Mouse (Mus musculus) cerebellum, postnatal 25 days (tissue): Measurements from ENCODE around the gene Zdhhc1.
A peak's percentile ranks its signal among the peaks of the same experiment; 100 is the strongest.

Experiments
- DNase-seq, 2 experiments: peaks; one replicate each; pipeline ENCODE4 v3.0.0; 2021; ENCODE audit warnings: mixed read lengths in 2 of 2

The Zdhhc1 gene

DNA sequence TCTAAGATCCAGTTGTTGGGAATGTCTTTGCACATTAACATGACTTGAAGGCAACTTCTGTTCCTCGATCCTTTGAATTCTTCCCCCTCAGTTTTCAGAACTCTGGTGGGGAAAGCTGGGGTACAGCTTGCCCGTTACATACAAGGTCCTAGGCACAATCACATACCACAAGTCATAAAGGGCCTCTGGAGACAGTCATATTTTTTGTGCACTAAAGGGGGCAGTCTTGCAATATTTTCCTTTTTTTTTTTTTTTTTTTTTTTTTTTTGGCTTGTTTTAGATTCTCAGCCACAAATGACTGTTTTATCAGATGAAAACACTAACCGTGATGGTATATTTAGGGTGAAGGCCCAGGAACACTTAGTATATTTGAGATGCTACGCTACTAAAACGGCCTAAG, 43.4 kb downstream of the Zdhhc1 start:
- DNase-seq = no peak

- DNase-seq = no peak
Measured at GRCm38 (mm10) chr8:105451903-105452603, 44.6 kb downstream of the Zdhhc1 start.

GRCm38 (mm10) chr8:105450977-105451376, 45.7 kb downstream of the Zdhhc1 start:
- no peak for DNase-seq

GRCm38 (mm10) chr8:105448596-105448995, 48.1 kb downstream of the Zdhhc1 start:
- DNase-seq = no peak

- no peak for DNase-seq
Measured at GRCm38 (mm10) chr8:105448188-105448587, 48.5 kb downstream of the Zdhhc1 start.

- DNase-seq = peak in 1 of 2 experiments; percentile 43
Measured at GRCm38 (mm10) chr8:105446127-105446552, 50.6 kb downstream of the Zdhhc1 start.

DNA sequence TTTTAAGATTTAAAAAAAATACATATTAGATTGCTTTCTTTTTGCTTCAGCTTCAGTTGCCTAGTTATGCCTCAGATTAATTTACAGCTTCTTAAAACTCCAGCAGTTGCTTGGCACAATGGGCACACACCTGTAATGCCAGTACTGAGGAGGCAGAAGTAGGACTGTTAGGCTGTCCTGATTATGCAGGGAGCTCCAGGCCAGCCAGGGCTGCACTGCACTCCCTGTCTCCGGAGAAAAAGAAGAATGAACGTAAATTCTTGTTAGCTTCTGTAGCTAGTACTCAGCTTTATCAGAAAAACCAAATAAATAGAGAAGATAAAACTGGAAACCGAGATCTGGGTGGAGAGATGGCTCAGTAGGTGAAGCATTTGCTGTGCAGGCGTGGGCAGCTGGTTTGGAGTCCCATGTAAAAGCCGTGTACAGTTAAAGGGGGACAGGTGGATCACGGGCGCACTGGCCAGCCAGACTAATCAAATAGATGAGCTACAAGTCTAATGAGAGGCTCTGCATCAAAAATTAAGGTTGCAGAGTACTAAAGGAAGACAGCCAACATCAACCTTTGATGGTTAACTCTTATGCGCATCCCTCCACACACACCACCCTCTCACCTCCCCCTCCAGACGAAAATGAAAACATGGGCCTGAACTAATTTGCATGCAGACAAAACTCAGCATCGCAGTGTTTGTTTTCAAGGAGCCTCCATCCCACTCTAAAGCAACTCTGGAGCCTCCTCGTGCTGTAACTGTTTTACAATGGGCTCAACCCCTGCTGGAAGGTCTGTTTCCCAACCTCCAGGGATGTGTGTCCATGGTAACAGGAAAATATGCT, 51.2 kb downstream of the Zdhhc1 start:
- DNase-seq = peak in 1 of 2 experiments; percentile 18

DNA sequence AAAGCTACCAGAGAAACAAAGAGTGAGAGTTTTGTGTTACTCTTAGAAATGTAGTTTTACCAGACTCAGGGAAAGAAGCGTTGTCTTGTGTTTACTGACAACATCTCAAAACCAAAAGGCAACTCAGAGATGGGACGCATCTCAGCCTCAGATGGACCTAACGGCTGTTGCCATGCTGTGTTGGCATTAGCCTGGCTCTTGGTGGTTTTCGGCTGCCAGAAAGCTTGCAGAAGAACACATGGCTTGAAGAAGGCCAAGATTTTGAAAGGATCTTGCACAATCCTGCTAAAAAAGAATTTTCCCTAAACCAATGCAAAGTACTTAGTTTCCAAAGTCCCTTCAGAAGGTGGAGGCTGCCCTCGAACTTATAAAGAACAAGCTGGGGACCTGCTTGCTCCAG, 54.0 kb downstream of the Zdhhc1 start:
- DNase-seq = no peak

GRCm38 (mm10) chr8:105441433-105441832, 55.3 kb downstream of the Zdhhc1 start:
- peak; percentile 33 to 63 for DNase-seq

DNA sequence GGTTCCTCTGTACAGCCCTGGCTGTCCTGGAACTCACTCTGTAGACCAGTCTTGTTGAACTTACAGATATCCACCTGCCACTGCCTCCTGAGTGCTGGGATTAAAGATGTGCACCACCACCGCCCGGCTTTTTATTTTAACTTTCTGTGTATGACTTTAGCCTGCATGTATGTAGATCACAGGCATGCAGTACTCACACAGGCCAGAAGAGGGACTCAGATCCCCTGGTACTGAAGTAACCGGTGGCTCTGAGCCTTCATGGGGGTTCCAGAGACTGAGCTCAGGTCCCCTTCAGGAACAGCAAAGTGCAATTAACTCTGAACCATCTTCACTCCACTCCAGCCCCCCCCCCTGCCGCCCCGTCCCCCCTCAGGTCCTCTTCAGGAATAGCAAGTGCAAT, 57.8 kb downstream of the Zdhhc1 start:
- peak; percentile 39 to 63 for DNase-seq

- no peak for DNase-seq
Measured at GRCm38 (mm10) chr8:105437078-105437748, 59.5 kb downstream of the Zdhhc1 start.

DNA sequence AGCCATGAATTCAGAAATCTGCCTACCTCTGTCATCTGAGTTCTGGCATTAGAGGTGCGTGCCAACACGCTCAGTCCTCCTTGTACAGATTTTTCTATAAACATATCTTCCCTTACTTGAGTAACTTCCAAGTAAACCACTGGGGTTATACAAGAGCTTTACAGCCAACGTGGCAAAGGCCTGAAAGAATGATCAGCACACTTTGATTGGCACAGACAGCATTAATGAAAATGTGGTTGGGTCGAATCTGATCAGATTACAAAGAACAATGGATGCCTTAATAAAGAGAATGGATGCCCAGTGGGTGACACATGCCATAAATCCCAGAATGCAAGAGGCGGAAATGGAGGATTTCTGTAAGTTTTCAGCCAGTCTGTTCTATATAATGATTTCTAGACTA, 60.5 kb downstream of the Zdhhc1 start:
- no peak for DNase-seq

- DNase-seq = no peak
Measured at GRCm38 (mm10) chr8:105434136-105434535, 62.6 kb downstream of the Zdhhc1 start.

DNA sequence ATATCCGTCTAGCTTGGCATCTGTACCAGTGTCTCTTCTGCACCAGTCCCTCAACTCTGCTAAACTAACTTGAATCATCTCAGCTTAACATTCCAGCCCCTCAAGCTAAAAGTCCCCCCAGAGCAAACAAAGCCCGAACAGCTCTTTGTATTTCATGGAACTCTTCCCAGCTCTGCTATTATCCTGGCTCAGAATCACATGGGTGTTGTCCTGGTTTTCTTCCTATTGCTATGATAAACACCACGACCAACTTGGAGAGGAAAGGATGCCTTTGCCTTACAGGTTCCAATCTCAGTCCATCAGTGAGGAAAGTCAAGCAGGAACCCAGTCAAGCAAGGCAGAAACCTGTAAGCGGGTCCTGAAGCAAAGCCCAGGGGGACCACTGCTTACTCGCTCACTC, 63.2 kb downstream of the Zdhhc1 start:
- DNase-seq = no peak

- DNase-seq = no peak
Measured at GRCm38 (mm10) chr8:105433021-105433420, 63.7 kb downstream of the Zdhhc1 start.

- no peak for DNase-seq
Measured at GRCm38 (mm10) chr8:105431743-105432515, 64.8 kb downstream of the Zdhhc1 start.

DNA sequence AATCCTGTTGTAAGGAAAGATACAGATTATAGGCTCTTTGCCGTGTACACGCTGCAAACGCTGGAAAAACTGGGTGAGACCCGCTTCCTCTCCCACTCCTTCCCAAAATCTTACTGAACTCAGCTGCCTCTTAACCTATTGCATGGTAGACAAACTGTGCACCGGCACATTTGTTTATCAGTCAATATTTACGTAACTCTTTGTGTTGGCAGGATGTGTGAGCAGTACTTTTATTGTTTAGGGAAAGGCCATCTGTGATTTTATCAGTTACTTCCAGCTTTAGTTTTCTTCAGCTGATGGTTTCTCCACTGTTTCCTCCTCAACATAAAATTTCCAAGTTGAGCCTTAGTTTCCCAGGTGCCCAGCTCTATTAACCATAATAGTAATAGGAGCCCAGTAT, 69.8 kb downstream of the Zdhhc1 start:
- no peak for DNase-seq
